Mouse (Mus musculus) midbrain, embryonic 15.5 days (tissue): ENCODE results near the gene Pin4. TPM values are rescaled to one million over a fixed set of nuclear protein-coding genes. Genes with fewer than 3 reads are reported as not detected.

Experiments used
- ATAC-seq: fragments of 200-750 bp; cut with Nextera tagmentation; replicated peaks from 2 replicates; pipeline ENCODE4 v1.8.0; 2017; ENCODE audit warnings: moderate TSS enrichment
- H3K27ac ChIP-seq: fragments of 300-500 bp; sonication (generic); 2 replicates; pipeline ENCODE4 v1.5.1; 2015; ENCODE audit warnings: mild to moderate bottlenecking, inconsistent platforms
- H3K27me3 ChIP-seq: fragments of 300-500 bp; sonication (generic); replicated peaks from 2 replicates; pipeline ENCODE4 v1.6.1; 2015; ENCODE audit warnings: inconsistent platforms
- H3K36me3 ChIP-seq: fragments of 300-500 bp; sonication (generic); replicated peaks from 2 replicates; pipeline ENCODE4 v1.6.1; 2015; ENCODE audit warnings: inconsistent platforms
- H3K4me1 ChIP-seq: fragments of 300-500 bp; sonication (generic); 2 replicates; pipeline ENCODE4 v1.6.1; 2015; ENCODE audit warnings: inconsistent platforms
- H3K4me2 ChIP-seq: fragments of 300-500 bp; sonication (generic); 2 replicates; pipeline ENCODE4 v1.6.1; 2015; ENCODE audit warnings: inconsistent platforms, mild to moderate bottlenecking, moderate library complexity
- H3K4me3 ChIP-seq: fragments of 300-500 bp; sonication (generic); 2 replicates; pipeline ENCODE4 v1.5.1; 2015; ENCODE audit warnings: mild to moderate bottlenecking, inconsistent platforms
- H3K9ac ChIP-seq: fragments of 300-500 bp; sonication (generic); 2 replicates; pipeline ENCODE4 v1.6.1; 2015; ENCODE audit warnings: mild to moderate bottlenecking, inconsistent platforms
- H3K9me3 ChIP-seq: fragments of 300-500 bp; sonication (generic); 2 replicates; pipeline ENCODE4 v1.6.1; 2016; ENCODE audit warnings: inconsistent platforms
- WGBS: fragments of 180-500 bp; shearing (Covaris S2); methylation state at CpG from one replicate; pipeline ENCODE4 v1.1.7; 2015; ENCODE audit warnings: mixed read lengths; 5-methylcytosine and 5-hydroxymethylcytosine counted together
- polyA plus RNA-seq: library from polyadenylated mRNA; unstranded; fragments of >200 nt; fragmentation: Nextera tagmentation; extraction: Ambion mirVana; gene quantifications from 2 replicates; pipeline ENCODE4 v1.2.1, GENCODE M21; 2015

Pin4 gene
- polyA plus RNA-seq, 1 experiment from 2014 or later = 63.9 TPM

DNA sequence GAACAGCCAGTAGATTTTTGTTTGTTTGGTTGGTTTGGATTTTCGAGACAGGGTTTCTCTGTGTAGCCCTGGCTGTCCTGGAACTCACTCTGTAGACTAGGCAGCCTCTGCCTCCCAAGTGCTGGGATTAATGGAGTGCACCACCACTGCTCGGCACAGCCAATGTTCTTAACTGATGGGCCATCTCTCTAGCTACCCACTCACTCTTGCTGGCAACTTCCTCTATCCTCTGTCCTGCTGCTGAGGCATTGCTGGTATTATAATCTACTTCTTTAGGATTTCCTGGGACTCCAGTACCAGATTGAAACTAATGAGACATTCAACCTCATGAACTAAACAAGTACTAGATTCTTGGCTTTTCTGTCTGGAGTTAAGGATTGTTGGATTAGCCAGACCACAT, 41.3 kb downstream of the Pin4 start:
- Histone ChIP-seq H3K27me3 (no peaks in the 10 kb centered on the region), H3K4me1 (no peaks in the 10 kb centered on the region), H3K27ac (no peak overlapping the region), H3K9me3 (no peaks in the 10 kb centered on the region), H3K9ac (no peak overlapping the region), H3K4me2 (no peak overlapping the region), H3K36me3 (no peaks in the 10 kb centered on the region), H3K4me3 (no peak overlapping the region)
- ATAC-seq = no peak
- WGBS = 75% methylated on average over 2 of the region's 2 CpGs

DNA sequence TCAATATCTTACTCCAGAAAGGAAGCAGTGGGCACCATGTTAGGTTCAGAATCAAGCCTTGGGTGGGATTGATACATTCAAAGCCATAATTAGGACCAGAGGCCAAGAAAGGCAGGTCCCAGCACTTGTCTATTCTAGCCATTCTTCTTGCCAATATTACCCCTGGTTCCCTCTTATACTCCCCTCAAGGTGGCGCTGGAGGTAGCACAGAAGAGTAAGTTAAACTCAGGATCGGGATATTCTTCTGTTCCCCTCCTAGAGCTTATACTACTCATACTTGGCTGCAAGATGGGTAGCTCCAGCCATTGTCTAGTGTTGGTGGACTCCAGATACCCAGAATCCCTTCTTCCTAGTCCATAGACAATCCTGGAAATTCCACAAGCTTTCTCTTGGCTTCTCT, 43.8 kb downstream of the Pin4 start:
- H3K4me3 ChIP-seq = no peak overlapping the region
- peaks cover 8% of the 10 kb centered on the region; the same call in 1 of the 2 replicates for H3K4me1 ChIP-seq
- no peaks in the 10 kb centered on the region for H3K27me3 ChIP-seq
- H3K4me2 ChIP-seq = no peak overlapping the region
- no peaks in the 10 kb centered on the region for H3K36me3 ChIP-seq
- no peaks in the 10 kb centered on the region for H3K9me3 ChIP-seq
- no peak for ATAC-seq
- no peak overlapping the region for H3K9ac ChIP-seq
- 62% methylated on average over 2 of the region's 2 CpGs for WGBS
- no peak overlapping the region for H3K27ac ChIP-seq

DNA sequence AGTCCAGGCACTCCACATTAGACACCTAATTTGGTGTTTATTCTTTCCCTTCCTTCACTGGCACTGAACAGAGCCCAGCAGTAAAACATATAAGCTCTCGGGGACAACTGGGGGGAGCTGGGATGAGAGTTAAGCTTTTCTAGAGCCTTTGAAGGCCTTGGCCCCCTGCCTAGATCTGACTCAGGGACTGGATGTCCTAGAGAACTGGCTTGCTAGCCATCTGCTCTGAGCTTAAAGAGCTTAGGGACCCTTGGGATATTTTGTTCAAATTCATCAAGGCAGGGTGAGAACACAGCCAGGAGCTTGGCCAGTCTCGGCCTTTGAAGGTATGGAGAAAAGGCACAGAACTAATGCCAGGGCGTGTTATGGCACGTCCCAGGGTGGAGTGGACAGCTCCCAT, 44.3 kb downstream of the Pin4 start:
- WGBS = 78% methylated on average over 4 of the region's 4 CpGs

DNA sequence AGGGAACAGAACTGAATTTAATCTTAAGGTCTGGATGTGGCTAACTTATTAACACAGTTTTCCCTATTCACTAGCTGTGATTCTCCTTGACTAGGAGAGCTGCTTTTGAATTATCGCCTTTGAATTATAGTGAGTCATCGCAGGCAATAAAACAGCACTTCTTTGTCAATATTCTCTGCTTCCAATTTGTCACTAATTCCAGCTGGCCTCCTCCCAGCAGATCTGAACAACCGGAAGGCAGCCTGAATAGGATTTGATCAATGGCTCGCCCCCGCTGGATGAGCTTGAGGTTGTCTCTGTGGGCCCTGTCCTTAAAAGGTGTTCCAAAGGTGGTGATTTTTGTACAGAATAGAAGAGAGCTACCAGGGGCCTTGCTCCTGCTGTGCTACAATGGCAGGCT, 47.3 kb downstream of the Pin4 start:
- 33% methylated on average over 5 of the region's 5 CpGs for WGBS
- Histone ChIP-seq H3K27ac (peak overlapping the region; percentile 58), H3K4me2 (no peak overlapping the region), H3K4me1 (peaks cover 8% of the 10 kb centered on the region; the same call in 1 of the 2 replicates), H3K4me3 (no peak overlapping the region), H3K36me3 (no peaks in the 10 kb centered on the region), H3K27me3 (no peaks in the 10 kb centered on the region), H3K9ac (no peak overlapping the region), H3K9me3 (no peaks in the 10 kb centered on the region)
- ATAC-seq = 0 out of 2 replicates have a peak, but pooled peaks have one; percentile 52

More for the DNA sequence above, 44.3 kb downstream of the Pin4 start:
- no peak overlapping the region for H3K9ac ChIP-seq
- H3K27me3 ChIP-seq = no peaks in the 10 kb centered on the region
- H3K36me3 ChIP-seq = no peaks in the 10 kb centered on the region
- no peak overlapping the region for H3K4me3 ChIP-seq
- H3K9me3 ChIP-seq = no peaks in the 10 kb centered on the region
- H3K4me2 ChIP-seq = no peak overlapping the region
- ATAC-seq = no peak
- no peak overlapping the region for H3K27ac ChIP-seq
- peaks cover 8% of the 10 kb centered on the region; the same call in 1 of the 2 replicates for H3K4me1 ChIP-seq

DNA sequence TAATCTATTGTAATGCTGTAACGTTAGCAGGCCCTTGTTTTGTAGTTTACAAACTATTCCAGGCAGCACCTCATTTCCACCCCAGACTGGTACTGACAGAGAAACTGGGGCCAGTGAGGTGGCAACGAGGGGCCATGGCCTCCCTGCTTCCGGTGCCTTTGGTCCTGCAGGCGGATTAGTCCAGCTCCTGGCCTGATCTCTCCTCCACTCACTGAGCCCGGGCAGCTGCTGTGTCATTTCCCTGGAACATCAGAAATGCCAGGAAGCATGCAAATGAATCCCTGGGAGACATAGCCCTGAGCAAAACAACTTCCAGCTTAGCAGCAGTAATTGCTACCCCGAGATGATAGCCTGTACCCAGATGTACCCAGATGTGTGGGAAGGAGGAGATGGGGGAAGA, 47.7 kb downstream of the Pin4 start:
- Histone ChIP-seq H3K4me1 (peaks cover 8% of the 10 kb centered on the region; the same call in 1 of the 2 replicates), H3K27ac (peak overlapping the region; percentile 58), H3K27me3 (no peaks in the 10 kb centered on the region), H3K4me2 (no peak overlapping the region), H3K4me3 (no peak overlapping the region), H3K36me3 (no peaks in the 10 kb centered on the region), H3K9ac (no peak overlapping the region), H3K9me3 (no peaks in the 10 kb centered on the region)
- ATAC-seq = peak; percentile 30; the same call in 1 of the 2 replicates
- 30% methylated on average over 6 of the region's 6 CpGs for WGBS

DNA sequence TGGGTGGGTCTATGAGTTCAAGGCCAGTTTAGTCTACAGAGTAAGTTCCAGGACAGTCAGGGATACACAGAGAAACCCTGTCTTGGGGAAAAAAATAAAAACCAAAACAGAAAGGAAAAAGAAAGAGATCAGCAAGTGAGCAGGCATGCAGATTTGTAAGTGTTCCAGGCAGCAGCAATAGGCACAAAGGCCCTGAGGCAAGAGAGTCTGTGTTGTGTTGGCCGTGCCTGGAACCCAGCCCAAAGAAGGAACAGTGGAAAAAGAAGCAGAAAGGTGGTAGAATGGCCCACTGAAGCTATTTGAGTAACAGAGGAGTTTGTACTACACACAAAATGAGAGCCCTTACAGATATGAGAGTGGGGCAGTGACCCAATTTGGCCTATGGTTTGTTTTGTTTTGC, 50.5 kb downstream of the Pin4 start:
- Histone ChIP-seq H3K4me3 (no peak overlapping the region), H3K36me3 (no peaks in the 10 kb centered on the region), H3K4me1 (peaks cover 8% of the 10 kb centered on the region; the same call in 1 of the 2 replicates), H3K9ac (no peak overlapping the region), H3K27me3 (no peaks in the 10 kb centered on the region), H3K4me2 (no peak overlapping the region), H3K9me3 (no peaks in the 10 kb centered on the region), H3K27ac (no peak overlapping the region)
- no peak for ATAC-seq
- 67% methylated on average over 1 of the region's 1 CpGs for WGBS

- Histone ChIP-seq H3K27me3 (no peaks in the 10 kb centered on the region), H3K36me3 (no peaks in the 10 kb centered on the region), H3K4me3 (no peak overlapping the region), H3K27ac (no peak overlapping the region), H3K4me1 (peaks cover 8% of the 10 kb centered on the region; the same call in 1 of the 2 replicates), H3K4me2 (no peak overlapping the region), H3K9me3 (no peaks in the 10 kb centered on the region), H3K9ac (no peak overlapping the region)
- 53% methylated on average over 3 of the region's 3 CpGs for WGBS
- ATAC-seq = no peak
These were observed 50.9 kb downstream of the Pin4 start for GRCm38 (mm10) chrX:102170135-102170534.

- no peak overlapping the region for H3K27ac ChIP-seq
- no peak overlapping the region for H3K4me3 ChIP-seq
- H3K36me3 ChIP-seq = no peaks in the 10 kb centered on the region
- 67% methylated on average over 3 of the region's 3 CpGs for whole genome bisulfite sequencing
- ATAC-seq = no peak
- H3K4me1 ChIP-seq = peaks cover 8% of the 10 kb centered on the region; the same call in 1 of the 2 replicates
- no peak overlapping the region for H3K4me2 ChIP-seq
- no peaks in the 10 kb centered on the region for H3K27me3 ChIP-seq
- H3K9me3 ChIP-seq = no peaks in the 10 kb centered on the region
- H3K9ac ChIP-seq = no peak overlapping the region
These were observed 51.7 kb downstream of the Pin4 start for GRCm38 (mm10) chrX:102170900-102171299.

- 85% methylated on average over 5 of the region's 5 CpGs for WGBS
- no peak overlapping the region for H3K4me2 ChIP-seq
- no peaks in the 10 kb centered on the region for H3K27me3 ChIP-seq
- no peak overlapping the region for H3K9ac ChIP-seq
- no peak overlapping the region for H3K4me3 ChIP-seq
- no peaks in the 10 kb centered on the region for H3K4me1 ChIP-seq
- H3K9me3 ChIP-seq = no peaks in the 10 kb centered on the region
- H3K36me3 ChIP-seq = no peaks in the 10 kb centered on the region
- ATAC-seq = no peak
- H3K27ac ChIP-seq = no peak overlapping the region
These were observed 56.5 kb downstream of the Pin4 start for GRCm38 (mm10) chrX:102175538-102176287.

Other genes starting within 250 kb of the Pin4 start
- gene Rtl5, start 48.1 kb upstream of the Pin4 start, polyA plus RNA-seq = 9.4 and 11.6 TPM in 2 replicates
- gene Ercc6l, start 37.6 kb downstream of the Pin4 start, polyA plus RNA-seq = 1.4 and 1.6 TPM in 2 replicates
- gene Rps4x, start 69.9 kb downstream of the Pin4 start, polyA plus RNA-seq = 336 and 343 TPM in 2 replicates
- gene Cited1, start 132.7 kb downstream of the Pin4 start, polyA plus RNA-seq = 10.8 and 11.7 TPM in 2 replicates